Mouse (Mus musculus) brain, embryonic 14.5 days (tissue): ENCODE measurements at regions not wholly inside any gene's neighbourhood (a gene's known extent, or its start where the extent isn't known, plus 50 kb on each side); places are given as distances from the start of the nearest gene placed in this dataset.

ENCODE experiments used
- CTCF ChIP-seq: fragments of 200-500 bp; IDR thresholded peaks from 2 replicates; pipeline ENCODE4 v1.5.1; 2012; ENCODE audit warnings: inconsistent platforms, mild to moderate bottlenecking, moderate library complexity, borderline replicate concordance; ENCODE audit not compliant: insufficient read depth, insufficient read length; ENCODE audit errors: extremely low read depth
- POLR2A ChIP-seq: fragments of 200-500 bp; IDR thresholded peaks from 2 replicates; pipeline ENCODE4 v1.6.1; 2012; ENCODE audit warnings: mild to moderate bottlenecking, inconsistent platforms, borderline replicate concordance; ENCODE audit not compliant: poor library complexity, insufficient read depth, insufficient read length, severe bottlenecking; ENCODE audit errors: extremely low read depth

DNA sequence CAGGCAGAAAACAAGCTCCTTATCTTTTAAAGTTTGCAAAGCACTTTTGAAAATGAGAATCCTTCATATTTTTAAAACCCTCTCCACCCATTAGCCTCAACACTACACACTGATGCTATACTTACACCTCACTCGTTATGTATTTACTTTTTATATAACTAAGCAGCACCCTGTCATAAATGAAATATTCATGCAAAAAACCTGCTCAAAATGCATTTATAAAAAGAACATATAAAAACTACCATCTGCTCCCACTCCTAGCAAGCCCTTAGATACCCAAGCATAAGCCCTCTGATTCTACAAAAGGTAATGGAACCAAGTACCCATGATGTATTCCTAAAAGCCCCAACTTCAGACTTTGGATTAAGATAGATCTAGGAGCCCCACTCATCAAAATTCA is 426.7 kb upstream of the Mef2c start:
- TF ChIP-seq POLR2A (no peak), CTCF (no peak)
